Mouse (Mus musculus) heart, adult 2 months (tissue): ENCODE measurements around the gene Cybc1. TPM values are rescaled to one million over a fixed set of nuclear protein-coding genes. Genes with fewer than 3 reads are reported as not detected.

Source experiments
- DNase-seq, 2 experiments: peaks; one replicate each; pipeline ENCODE4 v3.0.0; 2021
- H3K27ac ChIP-seq: fragments of 200-600 bp; 2 replicates; pipeline ENCODE4 v1.8.1; 2022
- H3K27me3 ChIP-seq: fragments of 200-500 bp; 2 replicates; pipeline ENCODE4 v1.6.1; 2012; ENCODE audit warnings: mild to moderate bottlenecking, low read length, inconsistent platforms, mixed read lengths; ENCODE audit not compliant: control insufficient read depth, insufficient read depth
- H3K36me3 ChIP-seq: fragments of 200-500 bp; 2 replicates; pipeline ENCODE4 v1.6.1; 2012; ENCODE audit warnings: low read length, inconsistent platforms; ENCODE audit not compliant: control insufficient read depth, insufficient read depth
- H3K4me1 ChIP-seq: fragments of 200-500 bp; 2 replicates; pipeline ENCODE4 v1.6.1; 2011; ENCODE audit warnings: low read length; ENCODE audit not compliant: control insufficient read depth, insufficient read depth
- H3K4me3 ChIP-seq: fragments of 200-600 bp; 2 replicates; pipeline ENCODE4 v1.8.1; 2022
- H3K79me2 ChIP-seq: fragments of 200-500 bp; replicated peaks from 2 replicates; pipeline ENCODE4 v1.6.1; 2012; ENCODE audit warnings: mild to moderate bottlenecking, inconsistent platforms, low read length, moderate library complexity, mixed read lengths; ENCODE audit not compliant: control insufficient read depth, insufficient read depth
- H3K9ac ChIP-seq: fragments of 200-500 bp; 2 replicates; pipeline ENCODE4 v1.6.1; 2012; ENCODE audit warnings: low read depth, mild to moderate bottlenecking, control low read depth, inconsistent platforms, low read length, mixed read lengths
- CTCF ChIP-seq: fragments of 200-600 bp; IDR thresholded peaks from 2 replicates; pipeline ENCODE4 v1.8.1; 2022; ENCODE audit warnings: antibody characterized with exemption, mild to moderate bottlenecking, moderate library complexity
- EP300 ChIP-seq: fragments of 200-500 bp; IDR thresholded peaks from 2 replicates; pipeline ENCODE4 v1.6.1; 2011; ENCODE audit warnings: low read depth, low read length, control low read depth; ENCODE audit not compliant: insufficient read depth
- POLR2A ChIP-seq: fragments of 200-500 bp; IDR thresholded peaks from 2 replicates; pipeline ENCODE4 v1.6.1; 2011; ENCODE audit warnings: mild to moderate bottlenecking, low read depth, low read length, control low read depth; ENCODE audit not compliant: insufficient read depth
- WGBS: fragments of 180-500 bp; shearing (Covaris S2); methylation state at CpG from one replicate; pipeline ENCODE4 v1.1.7; 2018; 5-methylcytosine and 5-hydroxymethylcytosine counted together
- intact Hi-C: fragments of 180-260 bp; cut with DNase I; formaldehyde crosslinking; loops from one replicate; pipeline ENCODE4 v1.15.1; 2025
- polyA plus RNA-seq: library from polyadenylated mRNA; depleted of rRNA; stranded (reverse); fragments of >200 nt; gene quantifications from 2 replicates; pipeline ENCODE4 v1.2.3, GENCODE M21; 2012
- total RNA-seq, 2 experiments: library from RNA; stranded (reverse); gene quantifications; 2 replicates each; pipeline ENCODE4 v1.2.3; 2021

Cybc1 gene
- total and polyA plus RNA-seq, 3 experiments = 7.6 to 10.4 (median 7.6) TPM

DNA sequence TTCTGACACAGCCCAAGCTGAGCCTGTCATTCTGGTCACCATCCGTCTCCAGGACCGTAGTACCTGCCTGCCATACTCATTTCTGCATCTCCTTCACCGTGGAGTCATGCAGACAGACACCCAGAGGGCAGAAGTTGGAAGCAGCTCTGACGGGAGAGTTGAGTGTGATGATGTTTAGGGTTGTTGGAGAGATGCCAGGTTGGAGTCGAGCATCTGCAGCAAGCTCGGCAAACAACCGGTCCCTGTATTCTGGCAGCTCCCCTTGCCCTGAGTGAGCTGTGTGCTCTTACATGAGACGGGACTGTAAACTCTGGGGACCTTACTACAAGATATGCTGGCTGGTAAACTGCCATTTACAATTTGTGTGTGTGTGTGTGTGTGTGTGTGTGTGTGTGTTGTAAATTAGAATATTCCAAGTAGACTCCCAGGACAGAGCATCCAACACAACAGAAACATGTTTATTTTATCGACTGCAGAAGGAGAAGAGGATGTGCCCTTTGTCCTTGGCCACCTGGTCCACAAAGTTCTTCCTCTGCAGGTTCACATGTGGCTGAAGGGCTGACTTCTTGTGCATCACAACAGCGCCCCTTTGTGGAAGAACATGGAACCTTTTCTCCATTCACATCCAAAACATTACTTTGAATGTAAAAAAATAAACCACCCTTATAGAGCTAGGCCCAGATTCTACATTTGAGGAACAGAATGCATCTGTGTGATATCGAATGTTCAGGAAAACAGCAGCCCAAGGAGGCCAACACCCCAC is 27.5 kb downstream of the Cybc1 start:
- 42% methylated on average over 11 of the region's 11 CpGs for WGBS

DNA sequence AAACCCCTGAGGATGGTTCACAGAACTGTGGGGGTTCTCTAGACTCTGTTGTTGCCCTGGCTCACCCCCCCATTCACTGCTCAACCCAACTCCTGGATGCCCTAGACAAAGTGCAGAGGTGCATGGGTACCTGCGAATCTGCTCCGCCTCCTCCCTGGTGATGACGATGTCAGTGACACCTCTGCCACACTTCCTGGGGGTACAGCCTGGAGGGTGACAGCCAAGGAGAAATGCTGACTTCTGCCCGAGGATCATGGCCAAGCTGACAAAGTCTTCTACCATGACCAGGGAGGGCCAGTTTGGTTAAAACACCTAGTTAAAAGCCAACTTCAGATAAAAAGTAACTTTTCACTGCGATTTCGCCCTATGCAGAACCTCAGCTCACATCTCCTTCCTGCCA is 28.3 kb downstream of the Cybc1 start:
- WGBS = 89% methylated on average over 6 of the region's 6 CpGs
- TF ChIP-seq EP300 (no peak), POLR2A (no peak), CTCF (no peak)

More for the DNA sequence above, 27.5 kb downstream of the Cybc1 start:
- H3K4me3 ChIP-seq = no peak overlapping the region
- H3K27ac ChIP-seq = no peak overlapping the region
- intact Hi-C loops = loop anchor here (2.0 to 5.0 kb wide), 2 partner anchors 139 to 185 kb away; partner anchors contain the start of gene Sectm1b
- no peaks in the 10 kb centered on the region; the same call in 1 of the 2 replicates for H3K4me1 ChIP-seq
- no peak overlapping the region for H3K9ac ChIP-seq
- no peak for DNase-seq
- H3K36me3 ChIP-seq = no peaks in the 10 kb centered on the region
- no peaks in the 10 kb centered on the region for H3K79me2 ChIP-seq
- no peaks in the 10 kb centered on the region for H3K27me3 ChIP-seq
- TF ChIP-seq CTCF (peak; percentile 68), POLR2A (no peak), EP300 (no peak)

GRCm38 (mm10) chr11:121199851-121200250 is 29.3 kb downstream of the Cybc1 start:
- TF ChIP-seq CTCF = no peak
- TF ChIP-seq POLR2A = no peak
- TF ChIP-seq EP300 = no peak
- intact Hi-C loops = loop anchor here (5.0 kb wide), 1 partner anchor 138 kb away; the partner anchor contains the start of gene Sectm1b
- Histone ChIP-seq H3K36me3 (no peaks in the 10 kb centered on the region), H3K4me3 (no peak overlapping the region), H3K27me3 (no peaks in the 10 kb centered on the region), H3K27ac (no peak overlapping the region), H3K79me2 (no peaks in the 10 kb centered on the region), H3K9ac (no peak overlapping the region), H3K4me1 (no peaks in the 10 kb centered on the region; the same call in 1 of the 2 replicates)
- no peak for DNase-seq
- 93% methylated on average over 4 of the region's 4 CpGs for WGBS

More for the DNA sequence above, 28.3 kb downstream of the Cybc1 start:
- Histone ChIP-seq H3K79me2 (no peaks in the 10 kb centered on the region), H3K27ac (no peak overlapping the region), H3K4me1 (no peaks in the 10 kb centered on the region; the same call in 1 of the 2 replicates), H3K36me3 (no peaks in the 10 kb centered on the region), H3K9ac (no peak overlapping the region), H3K27me3 (no peaks in the 10 kb centered on the region), H3K4me3 (no peak overlapping the region)
- intact Hi-C loops = loop anchor here (5.0 kb wide), 1 partner anchor 138 kb away; the partner anchor contains the start of gene Sectm1b
- no peak for DNase-seq

DNA sequence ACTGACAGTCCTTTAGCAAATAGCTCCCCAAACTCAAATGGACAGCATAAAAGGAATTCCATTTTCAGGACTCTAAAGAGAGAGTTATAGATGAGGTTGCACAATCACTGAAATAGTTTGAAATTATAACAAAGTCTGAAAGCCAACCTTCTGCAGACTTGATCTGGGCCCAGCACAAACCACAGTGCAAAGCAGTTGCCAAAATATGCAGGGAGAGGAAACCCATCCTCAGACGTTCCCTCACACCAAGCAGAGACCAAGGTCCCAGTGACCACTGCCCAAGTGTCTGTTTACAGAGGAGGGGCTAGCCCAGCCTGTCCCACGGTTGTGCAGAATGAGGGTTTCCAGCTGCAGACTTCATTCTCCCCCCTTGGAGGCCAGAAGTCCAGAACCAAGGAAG is 30.5 kb downstream of the Cybc1 start:
- Histone ChIP-seq H3K9ac (no peak overlapping the region), H3K36me3 (no peaks in the 10 kb centered on the region), H3K79me2 (no peaks in the 10 kb centered on the region), H3K27ac (no peak overlapping the region), H3K4me3 (no peak overlapping the region), H3K4me1 (no peaks in the 10 kb centered on the region), H3K27me3 (no peaks in the 10 kb centered on the region)
- no peak for TF ChIP-seq EP300
- no peak for TF ChIP-seq POLR2A
- no peak for TF ChIP-seq CTCF
- intact Hi-C loops = no loop called here
- 34% methylated on average over 2 of the region's 2 CpGs for WGBS
- DNase-seq = no peak

DNA sequence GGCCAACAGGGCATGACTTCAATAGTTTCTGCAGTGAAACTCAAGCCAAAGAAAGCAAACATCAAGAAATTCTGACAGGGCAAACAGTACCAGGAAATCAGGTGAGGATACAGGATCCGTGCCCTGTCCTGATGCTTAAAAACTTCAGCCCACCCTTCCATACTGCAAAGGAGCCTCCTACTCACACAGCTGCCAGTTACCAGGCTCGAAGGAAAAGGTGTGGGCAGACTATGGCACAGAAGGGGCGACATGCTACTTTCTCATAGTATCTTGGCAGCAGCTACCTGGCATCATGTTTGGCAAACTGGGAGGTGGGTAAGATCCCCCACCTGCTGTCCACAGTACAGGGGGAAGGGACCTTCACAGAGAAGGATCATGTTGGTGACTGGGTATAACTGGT is 35.7 kb downstream of the Cybc1 start:
- Histone ChIP-seq H3K36me3 (no peaks in the 10 kb centered on the region), H3K27ac (no peak overlapping the region), H3K79me2 (no peaks in the 10 kb centered on the region), H3K4me1 (no peaks in the 10 kb centered on the region), H3K9ac (no peak overlapping the region), H3K4me3 (no peak overlapping the region), H3K27me3 (no peaks in the 10 kb centered on the region)
- intact Hi-C loops = no loop called here
- DNase-seq = no peak
- WGBS = 79% methylated on average over 3 of the region's 3 CpGs
- TF ChIP-seq CTCF (no peak), POLR2A (no peak)

DNA sequence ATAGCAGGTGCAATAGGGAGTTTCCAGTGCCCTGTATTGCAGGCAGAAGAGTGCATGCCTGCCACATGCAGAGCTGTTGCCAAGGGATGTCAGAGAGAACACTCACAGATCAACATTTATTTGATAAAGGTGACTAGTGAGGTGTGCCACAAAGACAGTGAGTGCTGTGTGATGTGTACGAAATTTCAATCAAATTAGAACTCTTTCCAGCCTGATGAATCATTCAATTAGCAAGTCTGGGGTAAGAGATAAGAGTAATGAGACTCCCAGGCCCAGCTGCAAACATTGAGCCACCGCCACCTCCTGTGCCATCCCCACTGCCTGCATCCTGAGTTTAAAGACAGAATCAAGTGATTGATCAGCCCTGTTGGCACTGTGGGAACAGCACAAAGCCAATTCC is 36.4 kb downstream of the Cybc1 start:
- 74% methylated on average over 2 of the region's 2 CpGs for WGBS
- H3K9ac ChIP-seq = no peak overlapping the region
- intact Hi-C loops = no loop called here

More for the DNA sequence above, 36.4 kb downstream of the Cybc1 start:
- TF ChIP-seq EP300 (no peak), CTCF (no peak), POLR2A (no peak)
- H3K4me3 ChIP-seq = no peak overlapping the region
- no peaks in the 10 kb centered on the region for H3K4me1 ChIP-seq
- H3K79me2 ChIP-seq = no peaks in the 10 kb centered on the region
- no peaks in the 10 kb centered on the region for H3K27me3 ChIP-seq
- no peaks in the 10 kb centered on the region for H3K36me3 ChIP-seq
- H3K27ac ChIP-seq = no peak overlapping the region
- DNase-seq = no peak
